Mouse (Mus musculus) macrophage (primary cell): ENCODE measurements around the gene Epn1. TPM values are rescaled to one million over a fixed set of nuclear protein-coding genes. Genes with fewer than 3 reads are reported as not detected.

Experiments
- H3K27ac ChIP-seq: fragments of 350-480 bp; formaldehyde crosslinking; 2 replicates; pipeline ENCODE4 v1.9.0; 2021
- H3K36me3 ChIP-seq: fragments of 350-480 bp; formaldehyde crosslinking; 2 replicates; pipeline ENCODE4 v1.9.0; 2021; ENCODE audit errors: inconsistent target
- H3K4me3 ChIP-seq: fragments of 350-480 bp; formaldehyde crosslinking; 2 replicates; pipeline ENCODE4 v1.9.0; 2021; ENCODE audit errors: inconsistent target
- H3K79me2 ChIP-seq: fragments of 350-480 bp; formaldehyde crosslinking; 2 replicates; pipeline ENCODE4 v1.9.0; 2021; ENCODE audit errors: inconsistent target
- WGBS: methylation state at CpG from one replicate; pipeline ENCODE4 v1.1.7; 2026; ENCODE audit warnings: inconsistent platforms; ENCODE audit not compliant: missing documents; 5-methylcytosine and 5-hydroxymethylcytosine counted together
- polyA plus RNA-seq: library from polyadenylated mRNA; stranded (reverse); fragments of 250-400 nt; gene quantifications from 3 replicates; pipeline ENCODE4 v1.2.4, GENCODE M21; 2018; ENCODE audit warnings: inconsistent platforms
- total RNA-seq, 78 experiments: library from RNA; depleted of rRNA; stranded (reverse); fragments of 250-400 nt; gene quantifications; 1 replicate in 9 of 78; 2 replicates in 24 of 78; 3 replicates in 43 of 78; 4 replicates in 2 of 78; pipeline ENCODE4 v1.2.4; 2018; ENCODE audit warnings: inconsistent platforms in 56 of 78

The Epn1 gene
- total RNA-seq (2018; cell fraction: chromatin; rRNA removed) = 100 to 1,000 TPM in 13 of 26 experiments, 10 to 100 TPM in 13; 39.2 to 176 (median 99.5) TPM
- total RNA-seq (2018; cell fraction: cytosol; rRNA removed) = 100 to 1,000 TPM in 25 of 26 experiments, 10 to 100 TPM in 1; 88.5 to 168 (median 131) TPM
- total RNA-seq (2018; cell fraction: nucleus; rRNA removed) = 100 to 1,000 TPM in 16 of 26 experiments, 10 to 100 TPM in 10; 52.8 to 179 (median 117) TPM
- 84.6 to 130 TPM (median 119 TPM) in 3 replicates for polyA plus RNA-seq

GRCm38 (mm10) chr7:5080010-5080751, at the start of gene Epn1:
Epn1 (plus strand) TSS chr7:5080235.
- WGBS = under 1% methylated on average over 61 of the region's 81 CpGs
- peaks cover 79% of the 10 kb centered on the region for H3K79me2 ChIP-seq
- H3K4me3 ChIP-seq = peak within 1 kb of the TSS; percentile 92
- peaks cover 20% of the 10 kb centered on the region; the same call in 1 of the 2 replicates for H3K36me3 ChIP-seq
- H3K27ac ChIP-seq = peak within 1 kb of the TSS; percentile 89

- Histone ChIP-seq H3K79me2 (peaks cover 39% of the 10 kb centered on the region; the same call in 1 of the 2 replicates), H3K27ac (no peak overlapping the region), H3K4me3 (no peak overlapping the region), H3K36me3 (peaks cover 52% of the 10 kb centered on the region)
- 93% methylated on average over 61 of the region's 63 CpGs for WGBS
Observed at GRCm38 (mm10) chr7:5030554-5031275, 49.3 kb upstream of the Epn1 start.

- 91% methylated on average over 8 of the region's 46 CpGs for WGBS
- Histone ChIP-seq H3K36me3 (peaks cover 45% of the 10 kb centered on the region), H3K27ac (no peak overlapping the region), H3K4me3 (no peak overlapping the region), H3K79me2 (peaks cover 31% of the 10 kb centered on the region; the same call in 1 of the 2 replicates)
Observed at GRCm38 (mm10) chr7:5031496-5031895, 48.5 kb upstream of the Epn1 start.

GRCm38 (mm10) chr7:5033818-5034217, 46.2 kb upstream of the Epn1 start, which contains the start of gene 4632433K11Rik:
4632433K11Rik (plus strand) TSS chr7:5034118.
- Histone ChIP-seq H3K4me3 (no peak within 1 kb of the TSS), H3K27ac (no peak within 1 kb of the TSS), H3K79me2 (peaks cover 11% of the 10 kb centered on the region; the same call in 1 of the 2 replicates), H3K36me3 (peaks cover 27% of the 10 kb centered on the region)
- 94% methylated on average over 3 of the region's 3 CpGs for WGBS

GRCm38 (mm10) chr7:5035628-5036027, 44.4 kb upstream of the Epn1 start:
- H3K79me2 ChIP-seq = no peaks in the 10 kb centered on the region
- WGBS = 98% methylated on average over 17 of the region's 17 CpGs
- no peak overlapping the region for H3K4me3 ChIP-seq
- H3K36me3 ChIP-seq = peaks cover 15% of the 10 kb centered on the region
- H3K27ac ChIP-seq = no peak overlapping the region

- WGBS = 98% methylated on average over 9 of the region's 9 CpGs
- Histone ChIP-seq H3K79me2 (no peaks in the 10 kb centered on the region), H3K27ac (no peak overlapping the region), H3K36me3 (peaks cover 15% of the 10 kb centered on the region), H3K4me3 (no peak overlapping the region)
Observed at GRCm38 (mm10) chr7:5036136-5036535, 43.9 kb upstream of the Epn1 start.

- H3K36me3 ChIP-seq = peaks cover 13% of the 10 kb centered on the region
- 98% methylated on average over 5 of the region's 7 CpGs for WGBS
- H3K4me3 ChIP-seq = no peak overlapping the region
- no peaks in the 10 kb centered on the region for H3K79me2 ChIP-seq
- no peak overlapping the region for H3K27ac ChIP-seq
Observed at GRCm38 (mm10) chr7:5037026-5037425, 43.0 kb upstream of the Epn1 start.

- H3K4me3 ChIP-seq = peak overlapping the region; percentile 67
- H3K27ac ChIP-seq = no peak overlapping the region
- 88% methylated on average over 8 of the region's 8 CpGs for WGBS
- no peaks in the 10 kb centered on the region for H3K79me2 ChIP-seq
- peaks cover 8% of the 10 kb centered on the region for H3K36me3 ChIP-seq
Observed at GRCm38 (mm10) chr7:5037467-5037866, 42.6 kb upstream of the Epn1 start.

- Histone ChIP-seq H3K4me3 (peak within 1 kb of the TSS; percentile 67), H3K36me3 (0 out of 2 replicates have a peak, but pooled peaks cover under 1% of the 10 kb centered on the region), H3K79me2 (no peaks in the 10 kb centered on the region), H3K27ac (peak within 1 kb of the TSS; percentile 61)
- under 1% methylated on average over 48 of the region's 48 CpGs for WGBS
Observed at GRCm38 (mm10) chr7:5038109-5038732, 41.8 kb upstream of the Epn1 start, which contains the start of gene Zfp784. Zfp784 (minus strand) TSS chr7:5038446.

GRCm38 (mm10) chr7:5038940-5039339, 41.1 kb upstream of the Epn1 start:
- Histone ChIP-seq H3K79me2 (no peaks in the 10 kb centered on the region), H3K27ac (peak overlapping the region; percentile 61), H3K4me3 (peak overlapping the region; percentile 67), H3K36me3 (no peaks in the 10 kb centered on the region)
- 34% methylated on average over 5 of the region's 5 CpGs for WGBS

GRCm38 (mm10) chr7:5044981-5045380, 35.1 kb upstream of the Epn1 start:
- WGBS = 73% methylated on average over 2 of the region's 2 CpGs
- H3K4me3 ChIP-seq = no peak overlapping the region

GRCm38 (mm10) chr7:5046112-5046511, 33.9 kb upstream of the Epn1 start:
- Histone ChIP-seq H3K4me3 (no peak overlapping the region), H3K36me3 (no peaks in the 10 kb centered on the region), H3K27ac (no peak overlapping the region), H3K79me2 (no peaks in the 10 kb centered on the region)
- 87% methylated on average over 2 of the region's 2 CpGs for WGBS

More at GRCm38 (mm10) chr7:5044981-5045380, 35.1 kb upstream of the Epn1 start:
- H3K27ac ChIP-seq = no peak overlapping the region
- no peaks in the 10 kb centered on the region for H3K79me2 ChIP-seq
- no peaks in the 10 kb centered on the region for H3K36me3 ChIP-seq

GRCm38 (mm10) chr7:5047313-5047712, 32.7 kb upstream of the Epn1 start:
- 13% methylated on average over 2 of the region's 2 CpGs for WGBS
- no peaks in the 10 kb centered on the region for H3K36me3 ChIP-seq
- no peaks in the 10 kb centered on the region for H3K79me2 ChIP-seq
- H3K4me3 ChIP-seq = no peak overlapping the region
- H3K27ac ChIP-seq = no peak overlapping the region
